Mouse (Mus musculus): ENCODE measurements around the gene Pigz. TPM values are rescaled to one million over a fixed set of nuclear protein-coding genes. Genes with fewer than 3 reads are reported as not detected.

Pigz gene
- 0.59 and 0.70 TPM in 2 replicates for polyA plus RNA-seq (2014; fragmentation: Nextera tagmentation; extraction: Ambion mirVana)

GRCm38 (mm10) chr16:31933751-31934549, at the start of gene Pigz:
Pigz (plus strand) TSS chr16:31933851.
- Histone ChIP-seq H3K27ac (replicated peaks; ENCODE audit: low read depth, low read length) (no peak within 1 kb of the TSS; the same call in 1 of the 2 replicates), H3K27me3 (replicated peaks; ENCODE audit: control insufficient read depth, insufficient read depth, low read length) (peaks cover 44% of the 10 kb centered on the region), H3K9me3 (ENCODE audit: control insufficient read depth, low read length) (peaks cover 6% of the 10 kb centered on the region; the same call in 1 of the 2 replicates), H3K4me1 (ENCODE audit: control insufficient read depth, insufficient read depth, low read length) (0 out of 2 replicates have a peak, but pooled peaks cover 4% of the 10 kb centered on the region), H3K4me3 (ENCODE audit: low read depth, low read length) (peak within 1 kb of the TSS; percentile 56), H3K9ac (ENCODE audit: low read depth, low read length) (peak within 1 kb of the TSS; percentile 65), H3K36me3 (ENCODE audit: control insufficient read depth, insufficient read depth, low read length) (no peaks in the 10 kb centered on the region), H3K4me2 (ENCODE audit: low read depth, low read length) (peak within 1 kb of the TSS; percentile 95)
- DNase-seq (ENCODE audit: low spot score) (peak; percentile 26), ATAC-seq (ENCODE audit: low read depth) (peak; percentile 15; the same call in 1 of the 2 replicates)
- WGBS = 8% methylated on average over 42 of the region's 42 CpGs

DNA sequence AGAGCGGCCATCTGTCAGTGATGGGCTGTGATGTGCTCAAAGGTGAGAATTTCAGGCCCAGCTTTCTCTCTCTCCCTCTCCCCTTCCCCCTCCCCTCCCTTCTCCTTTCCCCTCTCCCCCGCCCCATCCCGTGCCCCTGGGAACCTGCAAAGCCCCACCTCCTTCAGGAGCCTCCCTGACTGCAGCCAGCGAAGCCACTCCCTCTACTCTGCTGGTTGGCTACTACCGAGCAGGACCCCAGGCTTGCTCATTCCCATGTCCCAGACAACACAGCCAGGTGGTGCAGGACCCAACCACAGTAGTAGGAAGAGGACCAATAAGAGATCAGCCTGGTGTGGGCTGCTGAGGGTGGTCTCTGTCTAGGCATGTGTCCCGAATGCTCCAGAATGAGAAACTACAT, 49.7 kb upstream of the Pigz start:
- DNase-seq (ENCODE audit: low spot score) = no peak
- peak; percentile 47 for ATAC-seq (ENCODE audit: low read depth)
- Histone ChIP-seq H3K4me3 (ENCODE audit: low read depth, low read length) (no peak overlapping the region), H3K9ac (ENCODE audit: low read depth, low read length) (no peak overlapping the region), H3K36me3 (ENCODE audit: control insufficient read depth, insufficient read depth, low read length) (no peaks in the 10 kb centered on the region), H3K9me3 (ENCODE audit: control insufficient read depth, low read length) (no peaks in the 10 kb centered on the region), H3K27me3 (replicated peaks; ENCODE audit: control insufficient read depth, insufficient read depth, low read length) (no peaks in the 10 kb centered on the region), H3K4me1 (ENCODE audit: control insufficient read depth, insufficient read depth, low read length) (peaks cover 12% of the 10 kb centered on the region), H3K4me2 (ENCODE audit: low read depth, low read length) (0 out of 2 replicates have a peak overlapping the region, but pooled peaks have one; percentile 2), H3K27ac (replicated peaks; ENCODE audit: low read depth, low read length) (no peak overlapping the region)
- 15% methylated on average over 6 of the region's 6 CpGs for WGBS

DNA sequence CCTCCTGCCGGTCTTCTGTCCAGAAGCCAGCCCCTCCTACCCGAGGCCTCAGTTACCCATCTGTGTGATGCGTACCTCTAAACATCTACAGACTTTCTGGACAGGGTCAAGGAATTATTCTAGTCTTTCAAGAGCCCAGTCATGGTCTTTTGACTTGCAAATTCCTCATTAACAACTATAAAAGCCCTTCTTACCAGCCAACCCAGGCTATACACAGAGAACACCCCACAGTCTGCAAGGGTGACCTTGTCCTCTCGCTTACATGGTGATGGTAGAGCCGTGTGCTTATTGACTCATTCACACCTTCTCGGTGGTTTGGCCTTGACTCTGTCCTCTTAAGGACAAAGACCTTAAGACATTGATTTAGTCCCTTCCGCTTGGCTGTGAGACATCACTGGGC, 42.7 kb upstream of the Pigz start:
- Histone ChIP-seq H3K4me2 (ENCODE audit: low read depth, low read length) (no peak overlapping the region), H3K36me3 (ENCODE audit: control insufficient read depth, insufficient read depth, low read length) (no peaks in the 10 kb centered on the region), H3K4me1 (ENCODE audit: control insufficient read depth, insufficient read depth, low read length) (no peaks in the 10 kb centered on the region), H3K27ac (replicated peaks; ENCODE audit: low read depth, low read length) (no peak overlapping the region), H3K9me3 (ENCODE audit: control insufficient read depth, low read length) (no peaks in the 10 kb centered on the region), H3K27me3 (replicated peaks; ENCODE audit: control insufficient read depth, insufficient read depth, low read length) (no peaks in the 10 kb centered on the region), H3K9ac (ENCODE audit: low read depth, low read length) (no peak overlapping the region), H3K4me3 (ENCODE audit: low read depth, low read length) (no peak overlapping the region)
- 81% methylated on average over 7 of the region's 7 CpGs for WGBS
- DNase-seq (ENCODE audit: low spot score) (no peak), ATAC-seq (ENCODE audit: low read depth) (no peak)

GRCm38 (mm10) chr16:31893396-31894141, 40.1 kb upstream of the Pigz start:
- ATAC-seq (ENCODE audit: low read depth) = no peak; the same call in 1 of the 2 replicates
- no peak overlapping the region for H3K4me3 ChIP-seq (ENCODE audit: low read depth, low read length)
- no peaks in the 10 kb centered on the region for H3K27me3 ChIP-seq (replicated peaks; ENCODE audit: control insufficient read depth, insufficient read depth, low read length)
- no peak overlapping the region for H3K27ac ChIP-seq (replicated peaks; ENCODE audit: low read depth, low read length)
- no peaks in the 10 kb centered on the region for H3K9me3 ChIP-seq (ENCODE audit: control insufficient read depth, low read length)
- H3K4me2 ChIP-seq (ENCODE audit: low read depth, low read length) = no peak overlapping the region
- no peaks in the 10 kb centered on the region for H3K36me3 ChIP-seq (ENCODE audit: control insufficient read depth, insufficient read depth, low read length)
- peak; percentile 30 for DNase-seq (ENCODE audit: low spot score)
- H3K4me1 ChIP-seq (ENCODE audit: control insufficient read depth, insufficient read depth, low read length) = peaks cover 10% of the 10 kb centered on the region
- WGBS = 62% methylated on average over 5 of the region's 5 CpGs
- H3K9ac ChIP-seq (ENCODE audit: low read depth, low read length) = no peak overlapping the region

GRCm38 (mm10) chr16:31896971-31897774, 36.5 kb upstream of the Pigz start:
- peaks cover 10% of the 10 kb centered on the region for H3K4me1 ChIP-seq (ENCODE audit: control insufficient read depth, insufficient read depth, low read length)
- no peaks in the 10 kb centered on the region for H3K36me3 ChIP-seq (ENCODE audit: control insufficient read depth, insufficient read depth, low read length)
- peak overlapping the region; percentile 43 for H3K9ac ChIP-seq (ENCODE audit: low read depth, low read length)
- H3K27me3 ChIP-seq (replicated peaks; ENCODE audit: control insufficient read depth, insufficient read depth, low read length) = no peaks in the 10 kb centered on the region
- 13% methylated on average over 26 of the region's 29 CpGs for WGBS
- no peak overlapping the region for H3K27ac ChIP-seq (replicated peaks; ENCODE audit: low read depth, low read length)
- ATAC-seq (ENCODE audit: low read depth) = peak; percentile 77
- peak overlapping the region; percentile 48 for H3K4me2 ChIP-seq (ENCODE audit: low read depth, low read length)
- peak overlapping the region; percentile 17; the same call in 1 of the 2 replicates for H3K4me3 ChIP-seq (ENCODE audit: low read depth, low read length)
- peak; percentile 73 for DNase-seq (ENCODE audit: low spot score)
- peaks cover 7% of the 10 kb centered on the region; the same call in 1 of the 2 replicates for H3K9me3 ChIP-seq (ENCODE audit: control insufficient read depth, low read length)

DNA sequence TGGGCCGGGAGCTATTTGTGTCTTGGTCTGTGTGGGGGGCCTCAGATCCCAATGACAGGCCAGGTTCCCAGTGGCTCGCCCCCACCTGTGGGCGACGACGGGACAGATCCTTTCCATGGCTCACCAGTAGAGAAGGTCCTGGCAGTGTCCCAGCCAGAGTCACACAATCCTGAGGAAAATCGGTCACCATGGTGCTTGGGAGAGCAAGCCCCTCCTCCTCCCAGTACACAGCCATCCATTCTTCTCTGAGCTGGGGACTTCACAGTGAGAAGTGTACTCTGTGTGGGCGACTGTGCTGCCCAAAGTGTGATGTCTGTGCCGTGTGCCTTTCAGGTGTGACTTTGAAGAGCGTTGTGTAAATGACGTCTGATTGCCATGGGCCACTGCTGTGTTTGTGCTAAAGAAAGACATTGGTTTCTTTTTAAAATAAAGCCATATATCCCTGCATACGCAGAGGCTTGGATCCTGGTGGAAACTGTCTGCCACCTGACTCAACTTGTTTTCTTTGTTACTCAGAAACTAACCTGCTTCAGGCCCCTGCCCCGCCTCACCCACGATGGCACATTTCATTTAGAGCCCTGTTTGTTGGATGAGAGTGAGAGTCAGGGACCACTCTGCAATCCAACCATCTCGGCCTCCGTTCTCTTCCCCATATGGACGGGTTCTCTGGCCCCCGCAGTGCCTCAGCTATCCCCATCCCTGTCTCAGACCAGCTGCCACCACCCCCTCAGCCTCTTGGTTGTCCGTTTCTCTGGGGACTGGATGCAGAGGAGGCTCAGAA, 34.9 kb upstream of the Pigz start:
- H3K27ac ChIP-seq (replicated peaks; ENCODE audit: low read depth, low read length) = no peak overlapping the region
- no peak overlapping the region for H3K9ac ChIP-seq (ENCODE audit: low read depth, low read length)
- H3K4me1 ChIP-seq (ENCODE audit: control insufficient read depth, insufficient read depth, low read length) = peaks cover 10% of the 10 kb centered on the region
- peaks cover 7% of the 10 kb centered on the region; the same call in 1 of the 2 replicates for H3K9me3 ChIP-seq (ENCODE audit: control insufficient read depth, low read length)
- H3K4me3 ChIP-seq (ENCODE audit: low read depth, low read length) = no peak overlapping the region
- H3K4me2 ChIP-seq (ENCODE audit: low read depth, low read length) = no peak overlapping the region
- ATAC-seq (ENCODE audit: low read depth) (peak; percentile 67; the same call in 1 of the 2 replicates), DNase-seq (ENCODE audit: low spot score) (peak; percentile 42)
- H3K27me3 ChIP-seq (replicated peaks; ENCODE audit: control insufficient read depth, insufficient read depth, low read length) = no peaks in the 10 kb centered on the region
- 71% methylated on average over 18 of the region's 18 CpGs for WGBS
- no peaks in the 10 kb centered on the region for H3K36me3 ChIP-seq (ENCODE audit: control insufficient read depth, insufficient read depth, low read length)

DNA sequence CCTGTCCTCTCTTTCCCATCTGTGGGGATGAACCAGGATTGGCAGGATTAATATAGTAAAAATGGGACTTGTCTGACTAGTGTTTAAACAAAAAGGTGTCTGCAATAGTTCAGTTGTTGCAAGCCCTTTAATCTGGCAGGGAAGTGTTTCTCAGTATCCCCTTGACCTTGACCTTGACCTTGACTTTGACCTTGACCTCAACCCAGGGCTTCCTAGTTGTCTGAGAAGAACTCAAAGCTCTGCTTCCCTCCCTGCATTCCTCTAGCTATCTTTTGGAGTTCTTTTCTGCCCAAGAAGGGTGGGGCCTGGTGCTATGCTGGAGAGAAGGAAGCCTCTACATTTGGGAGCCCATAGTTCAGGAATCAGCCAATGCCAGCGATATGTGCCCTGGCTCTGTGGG, 31.8 kb upstream of the Pigz start:
- H3K4me3 ChIP-seq (ENCODE audit: low read depth, low read length) = no peak overlapping the region
- H3K4me2 ChIP-seq (ENCODE audit: low read depth, low read length) = no peak overlapping the region
- peaks cover 14% of the 10 kb centered on the region for H3K4me1 ChIP-seq (ENCODE audit: control insufficient read depth, insufficient read depth, low read length)
- H3K9me3 ChIP-seq (ENCODE audit: control insufficient read depth, low read length) = peaks cover 7% of the 10 kb centered on the region; the same call in 1 of the 2 replicates
- no peak for ATAC-seq (ENCODE audit: low read depth)
- no peak overlapping the region for H3K27ac ChIP-seq (replicated peaks; ENCODE audit: low read depth, low read length)
- no peaks in the 10 kb centered on the region for H3K27me3 ChIP-seq (replicated peaks; ENCODE audit: control insufficient read depth, insufficient read depth, low read length)
- DNase-seq (ENCODE audit: low spot score) = no peak
- no peak overlapping the region for H3K9ac ChIP-seq (ENCODE audit: low read depth, low read length)
- 91% methylated on average over 1 of the region's 1 CpGs for WGBS
- no peaks in the 10 kb centered on the region for H3K36me3 ChIP-seq (ENCODE audit: control insufficient read depth, insufficient read depth, low read length)

Measured in embryonic facial prominence, embryonic 14.5 days (tissue).